Mouse (Mus musculus) hindbrain, embryonic 10.5 days (tissue): ENCODE results near the gene Skp2. TPM values are rescaled to one million over a fixed set of nuclear protein-coding genes. Genes with fewer than 3 reads are reported as not detected.

Source experiments
- DNase-seq: peaks from one replicate; pipeline ENCODE4 v3.0.0-alpha.2; 2017; ENCODE audit warnings: low spot score
- H3K27ac ChIP-seq: fragments of 300-500 bp; sonication (generic); 2 replicates; pipeline ENCODE4 v1.5.1; 2016; ENCODE audit warnings: mild to moderate bottlenecking, moderate library complexity
- H3K27me3 ChIP-seq: fragments of 300-500 bp; sonication (generic); 2 replicates; pipeline ENCODE4 v1.6.1; 2016; ENCODE audit warnings: mild to moderate bottlenecking; ENCODE audit not compliant: poor library complexity, insufficient read depth, severe bottlenecking
- H3K36me3 ChIP-seq: fragments of 300-500 bp; sonication (generic); 2 replicates; pipeline ENCODE4 v1.6.1; 2016; ENCODE audit warnings: mild to moderate bottlenecking, moderate library complexity
- H3K4me1 ChIP-seq: fragments of 300-500 bp; sonication (generic); replicated peaks from 2 replicates; pipeline ENCODE4 v1.6.1; 2016; ENCODE audit warnings: mild to moderate bottlenecking
- H3K4me3 ChIP-seq: fragments of 300-500 bp; sonication (generic); 2 replicates; pipeline ENCODE4 v1.5.1; 2016; ENCODE audit warnings: mild to moderate bottlenecking, moderate library complexity
- H3K9me3 ChIP-seq: fragments of 300-500 bp; sonication (generic); 2 replicates; pipeline ENCODE4 v1.6.1; 2016; ENCODE audit warnings: mild to moderate bottlenecking, moderate library complexity
- WGBS: fragments of 180-500 bp; shearing (Covaris S2); methylation state at CpG from one replicate; pipeline ENCODE4 v1.1.7; 2016; 5-methylcytosine and 5-hydroxymethylcytosine counted together
- polyA plus RNA-seq: library from polyadenylated mRNA; unstranded; fragments of >200 nt; fragmentation: Nextera tagmentation; extraction: Ambion mirVana; gene quantifications from 2 replicates; pipeline ENCODE4 v1.2.1, GENCODE M21; 2016

Skp2 gene
- polyA plus RNA-seq, 1 experiment from 2014 or later, result 85.2 TPM

DNA sequence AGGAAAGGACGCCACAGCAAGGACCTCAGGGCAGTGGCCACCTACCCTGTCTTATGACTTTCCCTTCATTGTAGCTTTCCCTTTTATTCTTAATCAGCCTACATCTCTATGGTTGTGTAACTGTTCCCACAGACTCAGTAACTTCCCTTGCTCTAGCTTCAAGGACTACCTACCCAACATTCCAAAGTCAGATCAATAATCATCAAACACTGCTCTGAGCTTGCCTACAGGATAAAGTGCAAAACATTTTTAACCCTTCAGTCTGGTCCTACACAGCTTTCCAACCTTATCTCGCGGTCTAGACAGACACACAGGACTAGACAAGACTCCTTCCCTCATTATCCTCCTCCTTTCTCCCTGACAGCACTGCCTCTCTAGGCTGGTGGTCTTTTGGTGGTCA lies 84.9 kb downstream of the Skp2 start:
- H3K4me3 ChIP-seq, result peak overlapping the region; percentile 96
- DNase-seq, result no peak
- H3K27ac ChIP-seq, result peak overlapping the region; percentile 98
- H3K4me1 ChIP-seq, result peaks cover 50% of the 10 kb centered on the region
- H3K9me3 ChIP-seq, result no peaks in the 10 kb centered on the region
- no peaks in the 10 kb centered on the region for H3K36me3 ChIP-seq
- H3K27me3 ChIP-seq, result no peaks in the 10 kb centered on the region
- 2% methylated on average over 3 of the region's 3 CpGs for WGBS

DNA sequence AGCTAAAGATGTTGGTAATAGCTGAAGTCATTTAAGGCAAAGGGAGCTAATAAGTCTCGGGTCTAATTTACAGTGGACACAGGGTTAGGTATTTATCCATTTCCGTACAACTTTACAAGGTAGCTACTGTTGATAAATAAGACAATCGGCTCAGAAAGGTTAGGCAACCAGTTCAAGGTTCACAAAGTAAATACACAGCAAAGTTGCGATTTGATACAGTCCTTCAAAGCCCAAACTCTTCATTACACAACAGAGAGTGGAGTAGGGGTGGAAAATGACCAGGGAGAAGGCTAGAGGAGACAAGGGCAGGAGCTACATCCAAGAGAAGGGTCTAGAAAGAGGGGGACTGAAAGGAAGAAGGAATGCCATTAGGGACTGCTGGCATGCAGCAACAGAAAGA lies 86.3 kb downstream of the Skp2 start:
- H3K27me3 ChIP-seq, result no peaks in the 10 kb centered on the region
- peaks cover 36% of the 10 kb centered on the region for H3K4me1 ChIP-seq
- no peaks in the 10 kb centered on the region for H3K9me3 ChIP-seq
- H3K4me3 ChIP-seq, result no peak overlapping the region
- no peak for DNase-seq
- no peak overlapping the region for H3K27ac ChIP-seq
- WGBS, result 89% methylated on average over 4 of the region's 4 CpGs
- no peaks in the 10 kb centered on the region for H3K36me3 ChIP-seq

Other genes starting within 250 kb of the Skp2 start
- 0.07 and 0.12 TPM in 2 replicates for gene Ranbp3l, start 187.5 kb downstream of the Skp2 start, polyA plus RNA-seq
- gene Nadk2, start 84.2 kb downstream of the Skp2 start, polyA plus RNA-seq, result 26.8 and 31.0 TPM in 2 replicates
- 1.8 and 2.6 TPM in 2 replicates for gene Lmbrd2, start 14.9 kb downstream of the Skp2 start, polyA plus RNA-seq
- gene Ugt3a1, start 121.5 kb upstream of the Skp2 start, polyA plus RNA-seq, result not detected in 2 replicates
- not detected in 2 replicates for gene Ugt3a2, start 180.1 kb upstream of the Skp2 start, polyA plus RNA-seq